Mouse (Mus musculus) kidney, adult 18-20 months (tissue): ENCODE measurements at regions not wholly inside any gene's neighbourhood (a gene's known extent, or its start where the extent isn't known, plus 50 kb on each side); places are given as distances from the start of the nearest gene placed in this dataset.
A peak's percentile ranks its signal among the peaks of the same experiment; 100 is the strongest.

Experiments used
- DNase-seq: peaks from one replicate; pipeline ENCODE4 v3.0.0; 2021

- no peak for DNase-seq
Measured at GRCm38 (mm10) chr2:169319521-169319920, 268.0 kb downstream of the Gm11011 start.

GRCm38 (mm10) chr2:169314396-169314930, 273.1 kb downstream of the Gm11011 start:
- DNase-seq = no peak

DNA sequence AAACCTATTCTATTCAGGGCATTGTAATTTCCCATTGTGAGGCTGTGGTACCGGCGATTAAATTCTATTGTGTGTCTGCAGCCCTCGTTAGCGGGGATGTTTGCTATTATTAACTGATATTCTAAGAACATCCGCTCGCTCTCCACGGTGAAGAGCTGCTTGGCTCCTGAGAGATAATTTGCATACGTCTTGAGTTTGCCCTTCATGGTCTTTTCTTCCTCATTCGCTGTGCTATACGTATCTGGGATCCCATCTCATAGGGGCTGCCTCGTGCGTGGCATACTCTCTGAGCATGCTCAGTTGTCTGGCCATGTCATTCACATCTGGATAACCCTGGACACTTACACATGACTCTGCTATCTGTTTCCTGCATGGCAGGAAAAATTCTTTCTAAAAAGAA, 275.7 kb downstream of the Gm11011 start:
- DNase-seq = no peak

GRCm38 (mm10) chr2:169311356-169311755, 276.2 kb downstream of the Gm11011 start:
- no peak for DNase-seq

DNA sequence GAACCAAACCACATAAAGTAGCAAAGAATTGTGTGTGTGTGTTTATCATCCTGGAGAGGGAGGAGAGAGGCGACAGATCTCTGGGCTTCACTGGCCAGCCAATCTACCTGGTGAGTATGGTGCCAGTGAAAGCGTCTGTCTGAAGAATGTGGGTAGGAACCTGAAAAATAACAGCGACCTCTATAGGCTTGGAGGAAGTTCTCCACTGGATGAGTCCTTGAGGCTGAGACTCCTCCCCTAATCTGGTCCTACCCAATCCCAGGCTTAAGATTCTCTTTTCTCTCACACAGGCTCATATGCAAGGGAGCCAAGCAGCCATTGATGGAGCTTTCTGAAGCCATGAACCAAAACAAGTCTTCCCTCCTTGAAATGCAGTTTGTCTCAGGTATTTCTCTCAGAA, 283.2 kb downstream of the Gm11011 start:
- DNase-seq = no peak

DNA sequence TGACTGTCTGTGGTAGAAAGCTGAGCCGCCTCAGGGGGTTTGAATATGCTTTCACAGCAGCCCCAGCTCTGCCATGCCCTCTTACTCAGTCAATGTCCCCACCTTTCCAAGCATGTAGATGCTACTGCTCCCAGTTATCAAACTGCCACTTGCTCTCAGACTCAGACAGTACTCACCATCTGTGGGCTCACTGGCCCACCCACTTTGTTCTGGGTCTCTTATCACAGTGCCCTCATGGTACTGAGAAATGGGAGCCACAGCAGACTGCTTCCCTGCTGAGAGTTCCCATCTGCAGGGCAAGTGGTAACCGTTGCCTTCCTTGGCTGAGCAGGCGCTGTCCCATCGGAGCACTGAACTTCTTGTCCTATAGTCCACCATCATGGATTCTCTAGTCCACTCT, 286.6 kb downstream of the Gm11011 start:
- no peak for DNase-seq

DNA sequence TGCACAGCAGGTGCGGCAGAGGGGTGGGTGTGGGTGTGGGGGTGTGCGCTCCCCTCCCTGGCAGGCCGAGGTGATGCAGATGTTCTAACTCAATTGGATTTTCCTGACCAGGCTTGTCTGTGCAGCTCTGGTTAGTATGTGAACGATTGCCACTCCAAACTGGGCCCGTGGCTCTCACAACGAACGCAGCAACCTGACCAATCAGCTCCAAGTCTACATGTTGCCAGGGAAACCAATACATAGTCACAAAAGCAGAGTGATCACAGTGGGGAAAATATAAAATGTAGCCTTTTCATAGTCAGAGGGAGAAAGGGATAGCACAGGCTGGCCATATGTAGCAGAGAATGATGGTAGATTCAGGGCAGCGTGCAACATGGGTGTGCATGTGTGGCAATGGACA, 287.1 kb downstream of the Gm11011 start:
- DNase-seq = no peak

- DNase-seq = peak; percentile 2
Measured at GRCm38 (mm10) chr2:169297841-169298627, 289.5 kb downstream of the Gm11011 start.

GRCm38 (mm10) chr2:169297226-169297625, 290.3 kb downstream of the Gm11011 start:
- DNase-seq = no peak

DNA sequence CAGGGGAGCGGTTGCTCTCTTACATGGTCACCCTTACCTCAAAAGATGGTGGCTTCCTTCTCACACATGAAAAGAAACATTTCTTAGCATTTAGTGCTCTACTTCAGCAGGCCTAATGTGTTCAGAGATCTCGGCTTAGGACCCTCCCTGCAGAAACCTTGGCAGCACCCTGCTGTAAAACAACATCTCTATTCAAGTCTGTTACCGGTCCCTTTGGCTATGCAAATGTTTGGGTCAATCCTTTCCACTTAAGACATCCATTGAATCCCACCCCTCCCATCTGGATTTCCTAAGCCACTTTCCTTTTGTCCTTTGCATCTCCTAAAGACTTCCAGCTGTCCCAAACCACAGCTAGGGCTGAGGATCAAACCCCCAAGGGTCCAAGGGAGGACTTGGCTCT, 294.2 kb downstream of the Gm11011 start:
- no peak for DNase-seq

GRCm38 (mm10) chr2:169288891-169289605, 298.5 kb downstream of the Gm11011 start:
- no peak for DNase-seq

- DNase-seq = no peak
Measured at GRCm38 (mm10) chr2:169286701-169287100, 300.8 kb downstream of the Gm11011 start.

GRCm38 (mm10) chr2:169282508-169283117, 304.9 kb downstream of the Gm11011 start:
- no peak for DNase-seq

- no peak for DNase-seq
Measured at GRCm38 (mm10) chr2:169275371-169275770, 312.2 kb downstream of the Gm11011 start.

DNA sequence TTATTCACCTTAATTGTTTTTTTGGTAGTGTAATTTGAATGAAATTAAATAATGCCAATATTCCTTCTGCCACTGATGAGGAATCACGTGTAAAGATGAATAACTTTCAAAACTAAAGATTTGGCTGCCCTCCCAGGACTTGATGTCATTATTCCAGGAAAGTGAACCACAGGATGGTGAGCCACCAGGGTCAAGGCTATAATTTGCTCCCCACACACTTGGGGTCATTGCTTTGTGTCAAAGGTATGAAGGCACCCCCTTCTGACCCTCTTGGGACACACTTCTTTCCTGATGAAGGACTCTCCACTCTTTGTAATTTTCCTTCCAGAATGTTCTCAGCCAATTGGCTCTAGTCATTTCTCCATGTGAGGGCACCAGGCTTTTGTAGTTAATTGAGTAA, 313.4 kb downstream of the Gm11011 start:
- no peak for DNase-seq

- DNase-seq = no peak
Measured at GRCm38 (mm10) chr2:169272622-169273021, 314.9 kb downstream of the Gm11011 start.

DNA sequence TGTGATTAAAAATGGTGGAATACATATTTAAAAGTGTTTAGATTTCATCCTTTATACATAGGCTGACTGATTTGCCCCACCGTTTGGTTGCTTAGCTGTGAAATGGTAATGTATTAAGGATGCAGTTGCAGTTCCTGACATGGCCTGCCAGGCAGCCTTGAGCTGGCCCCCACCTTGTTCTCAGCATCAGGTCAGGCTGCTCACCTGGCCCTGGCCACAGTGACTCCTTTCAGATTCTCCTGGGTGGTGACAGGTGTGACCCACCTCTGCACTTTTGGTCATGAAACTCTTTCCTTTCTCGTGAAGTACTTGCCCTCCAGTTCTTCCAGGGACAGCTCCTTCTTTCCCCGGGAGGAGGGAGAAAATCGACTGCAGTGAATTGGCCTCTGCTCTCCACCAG, 315.5 kb downstream of the Gm11011 start:
- no peak for DNase-seq

- DNase-seq = no peak
Measured at GRCm38 (mm10) chr2:169260636-169261035, 305.2 kb upstream of the Zfp64 start.

DNA sequence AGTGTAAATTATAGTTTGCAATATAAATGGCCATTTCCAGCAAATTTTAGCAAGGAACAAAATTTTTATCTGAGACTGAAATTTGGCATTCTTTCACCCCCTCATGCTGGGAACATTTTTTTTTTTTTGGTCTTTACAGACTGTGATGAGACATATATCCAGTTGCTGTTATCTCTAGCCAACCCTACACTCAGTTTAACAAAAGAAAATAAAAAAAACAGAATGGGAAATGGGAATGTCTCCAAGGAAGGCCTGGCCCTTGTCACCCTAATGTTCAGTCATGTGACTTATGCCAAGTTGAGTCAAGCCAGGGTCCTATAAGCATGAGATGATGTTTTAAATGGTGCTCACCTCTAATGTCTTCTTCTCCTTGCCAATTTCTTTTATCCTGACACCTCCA, 289.2 kb upstream of the Zfp64 start:
- DNase-seq = no peak

GRCm38 (mm10) chr2:169243981-169244380, 288.6 kb upstream of the Zfp64 start:
- no peak for DNase-seq

GRCm38 (mm10) chr2:169237856-169238255, 282.5 kb upstream of the Zfp64 start:
- DNase-seq = no peak

GRCm38 (mm10) chr2:169237321-169237720, 281.9 kb upstream of the Zfp64 start:
- DNase-seq = no peak

GRCm38 (mm10) chr2:169234368-169235070, 279.1 kb upstream of the Zfp64 start:
- DNase-seq = no peak
